Mouse (Mus musculus) embryo, embryonic 11.5 days (tissue): ENCODE data around the gene Cacnb1.
A peak's percentile ranks its signal among the peaks of the same experiment; 100 is the strongest.

Experiments used
- DNase-seq: peaks from one replicate; pipeline ENCODE4 v3.0.0-alpha.2; 2012; ENCODE audit warnings: low read depth, low spot score

Cacnb1 gene

DNA sequence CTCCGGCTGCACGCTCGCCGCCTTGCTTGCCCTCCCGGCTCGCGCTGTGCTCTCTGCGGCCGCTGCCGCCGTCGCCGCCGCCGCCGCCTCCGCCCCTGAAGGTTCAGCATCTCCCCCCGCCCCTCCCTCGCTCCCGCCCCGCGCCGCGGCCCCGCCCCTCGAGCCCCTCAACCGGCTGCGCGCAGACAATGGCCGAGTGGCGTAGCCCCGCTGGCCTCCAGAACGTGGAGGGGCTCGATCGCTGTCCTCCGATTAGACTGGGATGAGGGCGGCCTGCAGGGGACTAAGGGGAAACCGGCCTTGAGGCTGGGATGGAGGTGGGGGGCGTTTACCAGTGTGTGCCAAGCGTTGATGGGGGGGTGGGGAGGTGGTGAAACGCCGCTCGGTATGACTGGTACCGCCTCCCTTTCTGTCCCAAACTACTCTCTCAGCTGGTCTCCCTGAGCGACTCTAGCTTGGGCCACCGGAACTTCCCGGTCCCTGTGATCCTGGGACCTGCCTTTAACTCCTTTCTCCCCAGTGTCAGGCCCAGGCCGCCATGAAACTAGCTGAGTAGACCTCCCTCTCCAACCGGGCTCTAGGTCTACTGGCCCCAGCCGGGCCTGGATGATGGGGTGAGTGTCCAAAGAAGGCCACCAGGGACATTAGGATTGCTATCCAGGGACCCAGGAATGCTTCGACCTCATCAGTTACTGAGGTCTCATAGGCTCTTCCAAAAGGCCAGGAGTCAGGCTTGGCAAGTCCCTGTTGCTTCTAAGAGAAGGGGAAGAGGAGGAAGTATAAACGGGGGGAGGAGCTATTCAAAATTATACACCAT, at the start of gene Cacnb1:
TSS of gene Cacnb1 (minus strand) at position 480 of the 817 bp plus-strand sequence.
- DNase-seq = peak; percentile 61

DNA sequence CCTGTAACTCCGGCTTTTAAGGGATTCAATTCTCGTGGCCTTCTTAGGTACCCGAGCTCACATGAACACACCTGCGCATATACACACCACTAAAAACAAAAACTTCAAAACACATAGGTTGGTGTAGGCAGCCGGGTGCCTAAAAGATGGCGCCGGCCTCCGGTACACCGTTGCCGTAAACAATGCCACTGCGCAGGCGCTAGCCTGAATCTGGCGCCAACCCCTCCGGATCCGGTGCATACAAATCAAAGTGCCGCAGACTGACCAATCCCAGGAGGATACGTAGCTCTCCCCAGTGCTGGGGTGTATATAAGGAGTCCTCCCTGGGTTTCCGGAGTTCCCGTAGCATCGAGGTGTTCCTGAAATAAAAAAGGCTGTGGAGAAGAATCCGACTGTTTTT, 44.4 kb upstream of the Cacnb1 start:
- DNase-seq = no peak

DNA sequence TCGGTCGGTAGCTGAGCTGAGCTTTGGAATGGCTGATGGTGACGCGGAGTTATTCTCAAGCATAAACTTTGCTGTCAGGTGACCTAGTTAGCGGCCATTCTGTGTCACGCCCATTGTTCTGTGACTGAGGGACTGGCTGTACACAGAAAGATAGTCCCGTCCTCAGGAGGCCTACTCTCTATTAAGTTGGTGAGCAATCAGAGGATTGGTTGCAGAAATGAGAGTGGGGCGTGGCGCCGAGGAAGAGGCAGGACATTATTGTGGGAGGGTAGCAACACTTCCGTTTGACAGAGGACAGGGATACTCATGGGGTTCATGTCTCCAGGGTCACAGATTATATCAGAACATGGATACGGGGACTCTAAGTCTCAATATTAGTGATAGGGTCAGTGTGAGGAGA, 43.4 kb upstream of the Cacnb1 start:
- no peak for DNase-seq

DNA sequence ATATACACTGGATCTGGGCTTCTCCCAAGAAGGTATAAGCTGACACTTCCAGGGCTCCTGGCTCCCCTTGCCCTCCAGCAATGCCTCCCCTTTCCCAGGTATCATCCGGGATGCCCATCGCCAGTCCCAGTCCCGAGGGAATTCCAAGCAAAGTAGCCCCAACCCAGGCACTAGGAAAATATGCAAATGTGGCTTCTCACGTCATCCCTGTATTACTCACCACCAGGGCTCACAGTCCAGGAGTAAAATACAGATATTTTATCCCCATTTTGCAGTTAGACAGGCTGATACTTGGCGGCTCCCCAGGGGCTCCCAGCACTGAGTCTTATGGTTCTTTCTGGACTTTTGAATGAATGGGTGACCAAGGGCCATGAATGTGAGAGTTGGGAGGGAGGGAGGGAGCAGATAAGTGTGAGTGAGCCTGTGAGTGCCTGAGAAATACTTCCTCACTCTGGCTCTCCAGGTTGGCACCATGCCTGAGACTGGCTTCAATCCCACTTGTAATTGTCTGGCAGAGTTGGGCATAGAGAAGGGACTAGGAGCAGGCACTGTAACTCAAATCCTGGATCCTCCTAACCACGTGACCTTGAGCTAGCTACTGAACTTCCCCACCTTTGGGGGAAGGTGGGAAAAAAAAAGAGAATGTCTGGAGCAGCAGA, 39.2 kb upstream of the Cacnb1 start:
- DNase-seq = no peak

DNA sequence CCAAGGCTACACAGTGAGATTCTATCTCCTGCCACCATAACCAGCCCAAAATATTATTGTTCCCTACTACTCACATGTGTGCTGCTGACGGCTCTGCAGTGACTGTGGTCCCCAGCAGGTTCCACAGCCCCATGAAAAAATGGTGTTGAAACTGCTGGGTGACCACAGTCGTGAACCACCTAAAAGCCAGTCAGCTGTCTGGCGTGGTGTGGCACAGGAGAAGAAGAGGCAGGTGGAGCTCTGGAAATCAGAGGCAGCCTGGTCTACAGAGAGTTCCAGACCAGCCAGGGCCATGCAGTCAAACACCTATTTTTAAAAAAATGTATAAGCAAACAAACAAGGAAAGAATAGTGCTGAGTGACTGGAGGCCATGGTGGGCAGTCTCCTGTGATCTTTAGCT, 38.6 kb upstream of the Cacnb1 start:
- DNase-seq = no peak

DNA sequence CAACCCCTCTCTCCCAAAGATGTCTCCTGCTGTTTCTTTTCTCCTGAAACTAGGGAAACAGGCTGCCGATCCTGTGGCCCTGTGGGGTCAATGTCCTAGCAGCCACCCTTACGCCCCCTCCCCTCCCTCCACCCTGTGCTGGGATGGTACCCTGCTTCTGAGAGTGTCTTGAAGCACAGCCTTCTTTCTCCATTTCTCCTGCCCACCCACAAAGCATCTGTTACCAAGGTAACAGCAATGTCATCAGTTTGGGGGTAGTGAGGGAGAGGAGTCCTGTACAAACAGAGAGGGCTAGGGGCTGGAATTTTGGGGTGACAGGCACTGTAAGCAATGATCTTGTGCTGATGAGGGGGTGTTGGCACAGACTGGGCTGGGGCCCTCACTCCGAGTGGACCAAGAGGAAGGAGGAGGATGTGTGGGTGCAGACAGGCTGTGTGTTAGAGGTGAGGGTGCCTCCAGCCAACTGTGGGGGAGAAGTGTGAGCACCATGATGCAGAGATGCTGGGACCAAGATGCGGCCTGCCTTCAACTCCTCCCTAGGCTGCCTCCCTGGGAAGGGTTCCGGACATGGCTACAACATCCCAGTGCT, 37.4 kb upstream of the Cacnb1 start:
- no peak for DNase-seq

DNA sequence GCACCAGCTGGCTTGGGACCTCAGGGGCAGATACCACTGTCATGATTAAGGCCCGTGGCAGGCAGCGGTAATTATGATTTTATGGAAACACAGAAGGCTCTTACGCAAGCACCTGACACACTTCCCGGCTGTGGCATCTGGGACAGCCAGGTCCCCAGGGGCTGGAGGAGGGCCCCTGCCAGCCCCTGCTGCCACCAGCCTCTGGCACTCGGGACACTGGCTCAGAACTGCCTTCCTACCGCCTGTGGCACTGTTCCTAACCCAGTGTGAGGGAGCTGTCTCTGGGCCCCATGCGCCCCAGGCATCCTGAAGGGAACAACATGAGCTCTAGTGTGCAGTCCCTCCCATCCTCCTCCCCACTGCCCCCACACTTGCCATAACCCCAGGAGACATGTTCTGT, 36.8 kb upstream of the Cacnb1 start:
- no peak for DNase-seq

DNA sequence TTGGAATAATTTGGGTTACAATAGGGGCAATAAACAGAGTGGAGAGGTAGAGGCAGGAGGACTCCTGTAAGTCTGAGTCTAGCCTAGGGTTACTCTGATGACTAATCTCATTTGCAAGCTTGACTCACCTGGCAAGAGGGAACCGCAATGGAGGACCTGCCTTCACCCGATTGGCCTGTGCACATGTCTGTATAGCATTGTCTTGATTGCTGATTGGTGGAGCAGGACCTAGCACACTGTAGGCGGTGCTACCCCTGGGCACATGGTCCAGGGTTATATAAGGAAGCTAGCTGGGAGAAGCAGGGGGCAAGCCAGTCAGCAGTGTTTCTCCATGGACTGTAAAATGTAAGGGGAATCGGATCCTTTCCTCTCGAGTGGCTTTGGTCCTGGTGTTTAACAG, 35.2 kb upstream of the Cacnb1 start:
- DNase-seq = no peak

DNA sequence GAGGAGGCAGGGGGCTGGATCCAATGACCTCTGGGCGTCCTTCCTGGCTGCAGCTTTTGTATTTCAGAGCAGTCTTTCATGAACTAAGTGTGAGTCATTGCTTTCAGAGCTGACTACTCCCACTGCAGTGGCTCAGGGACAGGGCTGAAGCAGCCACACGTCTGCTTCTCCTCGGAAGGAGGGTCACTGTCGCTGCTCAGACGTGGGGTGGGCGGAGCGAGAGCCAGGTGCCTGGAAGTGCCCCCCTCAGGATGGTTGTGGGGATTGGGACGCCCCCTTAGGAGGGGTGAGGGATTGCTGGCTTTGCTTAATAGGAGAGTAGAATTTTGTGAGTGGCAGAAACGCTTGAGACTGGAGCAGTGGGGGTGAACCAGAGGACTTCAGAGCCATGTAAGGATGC, 34.6 kb upstream of the Cacnb1 start:
- DNase-seq = no peak

DNA sequence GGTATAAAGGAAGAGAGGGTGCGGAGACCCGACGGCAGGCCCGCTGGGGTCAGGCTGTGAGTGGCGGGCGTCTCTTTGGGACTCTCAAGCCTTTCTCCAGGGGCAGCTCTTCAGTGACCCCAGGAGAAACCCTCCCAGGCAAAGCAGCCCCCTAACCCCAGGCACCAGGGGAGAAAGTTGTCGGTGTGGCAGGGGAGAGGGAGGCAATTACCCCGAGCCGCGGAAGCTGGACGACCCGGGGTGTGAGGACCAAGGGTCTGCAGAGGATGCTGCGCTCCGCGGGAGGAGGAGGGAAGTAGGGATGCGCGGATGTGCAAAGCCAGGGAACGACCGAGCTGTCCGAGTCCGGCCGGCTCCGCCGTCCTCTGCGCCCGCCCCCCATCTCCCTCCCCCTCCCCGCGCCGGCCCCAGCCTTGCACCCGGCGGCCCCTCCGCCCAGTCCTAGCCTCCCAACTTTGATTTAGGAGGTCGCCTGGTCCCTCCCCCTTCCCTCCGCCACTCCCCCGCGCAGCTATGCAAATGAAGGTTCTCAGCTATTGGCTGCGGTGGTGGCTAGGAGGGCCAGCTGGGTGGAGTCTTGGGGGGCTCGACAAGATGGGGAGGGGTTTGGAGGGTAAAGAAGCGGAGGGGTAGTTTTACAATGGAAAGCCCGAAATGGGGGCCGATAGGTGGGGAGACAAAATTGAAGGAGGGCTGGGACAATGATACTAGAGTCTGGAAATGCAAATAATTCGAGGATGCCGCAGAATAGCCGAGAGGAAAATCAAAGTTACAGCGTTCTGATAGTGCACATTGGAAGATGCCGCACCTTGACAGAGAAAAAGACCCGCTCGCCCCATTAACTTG, 30.4 kb upstream of the Cacnb1 start, which contains the start of gene Stac2:
TSS of gene Stac2 (minus strand) at position 474 of the 846 bp plus-strand sequence.
- peak; percentile 74 for DNase-seq

DNA sequence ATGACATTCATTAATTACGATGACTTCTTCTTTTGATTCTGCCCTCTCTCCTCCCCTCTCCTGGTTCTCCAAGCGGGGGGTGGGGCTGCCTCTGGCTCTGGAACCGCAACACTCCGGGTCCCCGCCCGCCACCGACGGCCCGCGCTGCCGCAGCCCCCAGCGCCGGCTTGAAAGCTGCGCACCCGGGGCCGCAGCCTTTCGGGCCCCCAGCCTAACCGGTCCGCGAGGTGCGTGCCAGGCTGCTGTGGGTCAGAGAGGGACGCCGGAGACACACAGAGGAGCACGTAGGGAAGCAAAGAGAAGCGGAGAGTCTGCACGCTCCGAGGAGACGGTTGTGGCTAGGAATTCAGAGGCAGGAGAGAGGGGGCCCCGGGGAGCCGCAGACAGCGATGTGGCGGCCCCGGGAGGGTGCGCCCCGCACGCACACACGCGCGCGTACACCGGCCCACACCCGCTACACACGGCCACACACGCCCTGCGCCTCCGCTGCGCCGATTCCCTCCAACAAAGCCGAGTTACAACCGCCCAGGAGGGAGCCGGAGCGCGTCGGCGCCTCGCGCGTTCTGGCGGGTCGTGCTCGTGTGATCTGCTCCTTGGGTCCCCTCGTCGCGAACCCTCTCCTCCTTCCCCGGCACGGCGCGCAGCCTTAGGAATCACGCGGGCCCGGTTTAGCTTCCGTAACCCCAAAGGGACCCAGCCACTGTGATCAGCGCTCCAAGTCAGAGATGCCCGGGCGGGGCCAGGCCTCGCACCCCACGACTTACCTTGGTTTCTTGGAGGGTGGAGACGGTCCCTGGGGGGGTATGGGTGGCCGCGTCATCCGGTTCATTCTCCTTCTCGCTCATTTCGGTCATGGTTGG, 29.5 kb upstream of the Cacnb1 start:
- DNase-seq = no peak

DNA sequence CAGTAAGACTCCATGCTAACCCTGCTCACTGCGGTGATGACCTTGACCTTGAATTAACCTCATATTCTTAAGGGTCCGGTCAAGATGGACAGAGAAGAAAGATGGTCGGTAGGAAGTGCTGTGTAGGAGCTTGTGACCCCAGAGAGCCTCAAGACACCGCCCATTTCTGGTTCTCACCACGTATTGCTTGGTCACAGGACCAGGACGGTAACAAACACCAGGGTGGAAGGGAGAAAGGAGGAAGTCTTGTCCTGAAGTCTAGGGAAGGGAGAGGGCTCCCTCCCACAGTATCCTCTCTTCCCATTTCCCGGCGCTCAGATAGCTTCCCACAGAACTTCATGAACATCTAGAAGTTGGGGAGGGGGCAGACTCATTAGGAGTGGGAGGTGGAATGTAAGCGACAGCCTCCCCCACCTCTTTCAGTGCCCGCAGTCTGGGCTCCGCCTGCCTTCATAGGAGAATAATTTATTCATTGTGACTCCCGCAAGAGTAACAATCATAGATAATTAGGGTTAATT, 28.8 kb upstream of the Cacnb1 start:
- no peak for DNase-seq

DNA sequence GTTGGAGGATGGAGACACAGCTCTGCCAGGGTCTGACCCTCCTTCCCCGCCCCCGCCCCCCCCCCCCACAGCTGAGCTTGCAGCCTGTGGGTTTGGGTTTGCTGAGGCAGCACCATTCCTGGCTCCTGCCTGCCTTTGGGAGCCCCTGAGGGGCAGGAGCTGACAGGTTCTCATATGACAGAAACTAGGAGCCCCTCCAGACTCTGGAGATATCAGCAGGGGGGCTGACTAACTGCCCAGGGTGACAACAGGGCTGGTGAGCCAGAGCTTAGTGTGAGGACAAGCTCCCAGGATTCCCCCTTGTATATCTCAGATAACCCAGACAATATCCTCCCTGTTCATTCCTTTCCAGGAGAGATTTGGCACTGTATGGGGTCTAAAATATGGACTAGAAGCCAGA, 28.1 kb upstream of the Cacnb1 start:
- DNase-seq = no peak

DNA sequence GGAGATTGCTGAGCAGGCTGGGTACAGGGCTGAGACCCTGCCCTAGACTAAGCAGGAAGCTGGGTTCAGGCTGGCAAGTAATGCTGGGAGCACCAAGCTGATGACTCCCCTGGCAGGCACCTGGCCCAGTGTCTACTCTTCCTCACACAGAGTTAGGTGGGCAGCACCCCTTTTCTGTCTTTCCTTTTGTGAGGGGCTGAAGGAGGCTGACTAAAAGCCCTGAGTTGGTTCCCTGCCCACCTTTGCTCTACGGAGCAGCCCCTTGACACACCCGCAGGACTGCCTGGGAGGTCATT, 27.6 kb upstream of the Cacnb1 start:
- DNase-seq = no peak

DNA sequence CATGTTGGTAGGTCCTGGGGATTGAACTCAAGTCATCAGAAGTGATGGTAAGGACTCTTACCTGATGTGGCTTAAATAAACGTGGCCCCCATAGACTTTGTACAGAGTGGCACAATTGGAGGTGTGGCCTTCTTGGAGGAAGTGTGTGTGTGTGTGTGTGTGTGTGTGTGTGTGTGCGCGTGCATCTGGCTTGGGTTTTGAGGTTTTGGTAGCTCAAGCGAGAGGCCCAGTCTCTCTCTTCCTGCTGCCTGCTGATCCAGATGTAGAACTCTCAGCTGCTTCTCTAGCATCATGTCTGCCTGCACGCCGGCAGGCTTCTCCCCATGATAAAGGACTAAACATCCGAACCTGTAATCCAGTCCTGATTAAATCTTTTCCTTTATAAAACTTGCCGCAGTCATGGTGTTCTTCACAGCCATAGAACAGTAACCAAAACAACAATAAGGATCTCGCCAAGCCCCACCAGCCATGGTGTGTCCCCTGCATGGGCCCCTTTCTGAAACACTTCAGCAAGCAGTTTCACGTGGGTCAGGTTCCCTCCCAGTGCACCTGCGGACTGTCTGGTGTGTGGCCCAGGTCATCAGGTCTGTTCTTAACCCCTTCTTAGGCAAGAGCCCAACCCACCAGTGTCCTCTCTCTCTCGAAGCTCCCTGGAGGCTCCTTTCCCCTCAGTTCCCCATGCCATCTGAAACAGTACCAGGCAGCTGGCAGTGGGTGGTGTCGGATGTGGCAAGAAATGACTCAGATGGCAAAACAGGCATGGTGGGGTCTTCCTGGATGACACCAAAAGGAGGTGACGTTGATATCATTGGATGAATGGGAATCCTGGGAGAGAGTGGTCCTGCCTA, 27.1 kb upstream of the Cacnb1 start:
- DNase-seq = no peak

DNA sequence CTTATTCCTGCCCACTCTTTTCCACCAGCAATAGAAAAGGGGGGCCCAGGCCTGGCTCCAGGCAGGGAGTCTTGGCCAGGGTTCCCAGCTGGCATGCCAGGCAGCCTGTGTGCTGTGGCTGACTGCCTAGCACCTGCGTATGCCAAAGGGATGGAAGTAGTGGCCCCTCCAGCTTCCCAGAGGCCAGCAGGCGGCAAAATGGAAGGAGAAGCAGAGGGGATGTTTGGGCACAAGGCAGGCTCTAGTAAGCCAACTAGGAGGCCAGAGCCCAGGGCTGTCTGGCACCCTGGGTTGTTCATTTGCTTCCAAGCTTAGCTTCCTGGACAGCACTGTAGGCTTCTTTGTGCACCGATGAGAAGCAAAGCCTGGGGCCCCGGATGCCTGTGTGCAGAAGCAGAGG, 24.9 kb upstream of the Cacnb1 start:
- no peak for DNase-seq

DNA sequence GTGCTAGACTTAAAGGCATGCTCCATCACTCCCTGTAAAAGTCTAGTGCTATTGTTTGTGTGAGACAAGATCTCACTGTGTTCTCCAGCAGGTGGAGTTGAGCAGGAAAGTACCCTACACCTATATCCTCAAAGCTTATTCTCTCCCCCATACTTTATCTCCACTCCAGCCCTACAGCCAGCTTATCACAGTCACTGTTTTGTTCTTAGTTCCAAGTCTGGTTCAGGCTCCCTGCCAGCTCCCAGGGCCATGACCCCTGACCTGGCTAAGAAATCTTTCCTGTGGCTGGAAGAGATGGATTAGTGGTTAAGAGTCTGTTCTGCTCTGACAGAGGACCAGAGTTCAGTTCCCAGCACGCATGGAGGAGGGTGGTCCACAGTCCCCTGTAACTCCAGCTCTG, 23.6 kb upstream of the Cacnb1 start:
- DNase-seq = no peak

DNA sequence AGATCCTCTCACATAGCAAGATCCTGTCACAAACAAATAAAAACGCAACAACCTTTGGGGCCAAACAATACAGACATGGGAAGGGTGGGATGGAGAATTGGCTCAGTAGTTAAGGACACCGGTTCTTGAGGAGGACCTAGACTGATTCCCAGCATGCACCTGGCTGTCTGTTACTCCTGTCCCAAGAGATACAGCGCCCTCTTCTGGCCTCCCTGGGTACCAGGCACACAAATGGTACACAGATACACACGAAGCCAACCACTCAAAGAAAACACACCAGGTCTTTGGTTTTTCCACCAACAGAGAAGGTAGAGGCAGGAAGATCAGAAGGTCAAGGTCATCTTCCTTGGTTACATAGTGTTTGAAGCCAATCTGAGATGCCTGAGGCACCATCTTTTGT, 22.8 kb upstream of the Cacnb1 start:
- DNase-seq = no peak

DNA sequence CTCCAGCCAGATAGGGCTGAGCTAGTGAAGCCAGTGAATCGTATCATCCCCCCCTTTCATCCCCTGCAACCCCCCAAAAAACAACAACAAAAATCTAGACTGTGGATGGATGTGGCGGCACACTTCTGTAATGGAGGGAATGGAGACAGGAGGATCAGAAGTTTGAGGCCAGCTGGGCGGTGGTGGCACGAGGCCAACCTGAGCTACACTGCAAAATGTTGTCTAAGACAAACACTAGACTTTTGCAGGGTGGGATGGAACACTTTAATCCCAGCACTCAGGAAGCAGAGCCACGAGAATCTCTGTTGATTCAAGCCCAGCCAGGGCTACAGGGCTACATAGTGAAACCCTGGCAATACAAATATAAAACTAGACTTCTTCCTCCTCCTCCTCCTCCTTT, 21.2 kb upstream of the Cacnb1 start:
- DNase-seq = no peak

DNA sequence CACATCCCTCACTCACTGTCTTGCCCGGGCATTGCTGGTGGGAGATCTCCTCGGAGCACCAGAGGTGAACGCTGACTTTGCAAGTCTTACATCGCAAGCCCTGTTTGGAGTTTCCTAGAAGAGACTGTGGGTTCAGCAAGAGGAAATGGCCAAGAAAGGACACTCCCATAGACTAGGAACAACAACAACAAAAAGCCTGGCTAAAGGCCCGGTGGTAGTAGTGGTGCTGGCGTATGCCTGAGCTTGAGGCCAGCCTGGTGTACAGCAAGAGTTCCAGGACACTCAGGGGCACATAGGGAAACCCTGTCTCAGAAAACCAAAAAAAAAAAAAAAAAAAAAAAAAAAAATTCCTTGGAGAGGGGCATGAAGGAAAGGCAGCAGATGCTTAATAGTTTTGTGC, 19.9 kb upstream of the Cacnb1 start:
- no peak for DNase-seq
